Mouse (Mus musculus): Measurements from ENCODE around the gene Fbxw21. TPM values are rescaled to one million over a fixed set of nuclear protein-coding genes. Genes with fewer than 3 reads are reported as not detected.
"Not testable (repeated sequence)": the region's sequence is repeated elsewhere in the genome, so short reads cannot be mapped to it uniquely, and the experiment has no call there.

The Fbxw21 gene
- not detected in 2 replicates for total RNA-seq (2014; fragmentation: Nextera tagmentation)
- total RNA-seq (2017): not detected in 2 replicates

- no peak for ATAC-seq (replicated peaks; ENCODE audit: low FRiP score, low TSS enrichment, poor library complexity, severe bottlenecking)
Measured at GRCm38 (mm10) chr9:109161941-109162340, at the start of gene Fbxw21. Fbxw21 (minus strand) TSS chr9:109162041.

GRCm38 (mm10) chr9:109201347-109201746, 39.5 kb upstream of the Fbxw21 start:
- ATAC-seq (replicated peaks; ENCODE audit: low FRiP score, low TSS enrichment, poor library complexity, severe bottlenecking): not testable (repeated sequence)

- no peak for ATAC-seq (replicated peaks; ENCODE audit: low FRiP score, low TSS enrichment, poor library complexity, severe bottlenecking)
Measured at GRCm38 (mm10) chr9:109200349-109200748, 38.5 kb upstream of the Fbxw21 start.

GRCm38 (mm10) chr9:109199353-109199752, 37.5 kb upstream of the Fbxw21 start:
- no peak for ATAC-seq (replicated peaks; ENCODE audit: low FRiP score, low TSS enrichment, poor library complexity, severe bottlenecking)

GRCm38 (mm10) chr9:109195875-109196274, 34.0 kb upstream of the Fbxw21 start, which contains the start of gene Fbxw13:
Fbxw13 (minus strand) TSS chr9:109195975.
- ATAC-seq (replicated peaks; ENCODE audit: low FRiP score, low TSS enrichment, poor library complexity, severe bottlenecking): not testable (repeated sequence)

- ATAC-seq (replicated peaks; ENCODE audit: low FRiP score, low TSS enrichment, poor library complexity, severe bottlenecking): no peak
Measured at GRCm38 (mm10) chr9:109177208-109177607, 15.4 kb upstream of the Fbxw21 start.

GRCm38 (mm10) chr9:109176301-109176700, 14.5 kb upstream of the Fbxw21 start:
- ATAC-seq (replicated peaks; ENCODE audit: low FRiP score, low TSS enrichment, poor library complexity, severe bottlenecking): no peak

- ATAC-seq (replicated peaks; ENCODE audit: low FRiP score, low TSS enrichment, poor library complexity, severe bottlenecking): no peak
Measured at GRCm38 (mm10) chr9:109167316-109167715, 5.5 kb upstream of the Fbxw21 start.

GRCm38 (mm10) chr9:109140414-109140813, 21.4 kb downstream of the Fbxw21 start:
- ATAC-seq (replicated peaks; ENCODE audit: low FRiP score, low TSS enrichment, poor library complexity, severe bottlenecking): not testable (repeated sequence)

GRCm38 (mm10) chr9:109130076-109130475, 31.8 kb downstream of the Fbxw21 start:
- ATAC-seq (replicated peaks; ENCODE audit: low FRiP score, low TSS enrichment, poor library complexity, severe bottlenecking): no peak

GRCm38 (mm10) chr9:109128211-109128610, 33.6 kb downstream of the Fbxw21 start:
- ATAC-seq (replicated peaks; ENCODE audit: low FRiP score, low TSS enrichment, poor library complexity, severe bottlenecking): no peak

GRCm38 (mm10) chr9:109127076-109127475, 34.8 kb downstream of the Fbxw21 start:
- no peak for ATAC-seq (replicated peaks; ENCODE audit: low FRiP score, low TSS enrichment, poor library complexity, severe bottlenecking)

GRCm38 (mm10) chr9:109125481-109125880, 36.4 kb downstream of the Fbxw21 start:
- ATAC-seq (replicated peaks; ENCODE audit: low FRiP score, low TSS enrichment, poor library complexity, severe bottlenecking): no peak

GRCm38 (mm10) chr9:109125043-109125442, 36.8 kb downstream of the Fbxw21 start:
- no peak for ATAC-seq (replicated peaks; ENCODE audit: low FRiP score, low TSS enrichment, poor library complexity, severe bottlenecking)

- no peak for ATAC-seq (replicated peaks; ENCODE audit: low FRiP score, low TSS enrichment, poor library complexity, severe bottlenecking)
Measured at GRCm38 (mm10) chr9:109124164-109124563, 37.7 kb downstream of the Fbxw21 start.

- no peak for ATAC-seq (replicated peaks; ENCODE audit: low FRiP score, low TSS enrichment, poor library complexity, severe bottlenecking)
Measured at GRCm38 (mm10) chr9:109123266-109123665, 38.6 kb downstream of the Fbxw21 start.

GRCm38 (mm10) chr9:109122553-109123085, 39.2 kb downstream of the Fbxw21 start:
- ATAC-seq (replicated peaks; ENCODE audit: low FRiP score, low TSS enrichment, poor library complexity, severe bottlenecking): no peak

- ATAC-seq (replicated peaks; ENCODE audit: low FRiP score, low TSS enrichment, poor library complexity, severe bottlenecking): no peak
Measured at GRCm38 (mm10) chr9:109120956-109121355, 40.9 kb downstream of the Fbxw21 start.

- ATAC-seq (replicated peaks; ENCODE audit: low FRiP score, low TSS enrichment, poor library complexity, severe bottlenecking): no peak
Measured at GRCm38 (mm10) chr9:109119571-109119970, 42.3 kb downstream of the Fbxw21 start.

GRCm38 (mm10) chr9:109118106-109118505, 43.7 kb downstream of the Fbxw21 start:
- ATAC-seq (replicated peaks; ENCODE audit: low FRiP score, low TSS enrichment, poor library complexity, severe bottlenecking): no peak

- ATAC-seq (replicated peaks; ENCODE audit: low FRiP score, low TSS enrichment, poor library complexity, severe bottlenecking): no peak
Measured at GRCm38 (mm10) chr9:109116205-109116604, 45.6 kb downstream of the Fbxw21 start.

GRCm38 (mm10) chr9:109114871-109115270, 47.0 kb downstream of the Fbxw21 start:
- no peak for ATAC-seq (replicated peaks; ENCODE audit: low FRiP score, low TSS enrichment, poor library complexity, severe bottlenecking)
